Mouse (Mus musculus) kidney, embryonic 15.5 days (tissue): ENCODE results near the gene Lpcat2b. TPM values are rescaled to one million over a fixed set of nuclear protein-coding genes. Genes with fewer than 3 reads are reported as not detected.

Experiments
- ATAC-seq: fragments of 200-750 bp; cut with Nextera tagmentation; replicated peaks from 2 replicates; pipeline ENCODE4 v1.8.0; 2017; ENCODE audit warnings: moderate TSS enrichment; ENCODE audit not compliant: low FRiP score
- H3K27ac ChIP-seq: fragments of 300-500 bp; sonication (generic); 2 replicates; pipeline ENCODE4 v1.5.1; 2015; ENCODE audit warnings: mild to moderate bottlenecking, inconsistent platforms
- H3K27me3 ChIP-seq: fragments of 300-500 bp; sonication (generic); 2 replicates; pipeline ENCODE4 v1.6.1; 2015; ENCODE audit warnings: inconsistent platforms
- H3K36me3 ChIP-seq: fragments of 300-500 bp; sonication (generic); 2 replicates; pipeline ENCODE4 v1.6.1; 2015; ENCODE audit warnings: inconsistent platforms
- H3K4me1 ChIP-seq: fragments of 300-500 bp; sonication (generic); 2 replicates; pipeline ENCODE4 v1.6.1; 2015; ENCODE audit warnings: inconsistent platforms
- H3K4me2 ChIP-seq: fragments of 300-500 bp; sonication (generic); 2 replicates; pipeline ENCODE4 v1.6.1; 2015; ENCODE audit warnings: moderate library complexity, mild to moderate bottlenecking, inconsistent platforms
- H3K4me3 ChIP-seq: fragments of 300-500 bp; sonication (generic); replicated peaks from 2 replicates; pipeline ENCODE4 v1.5.1; 2015; ENCODE audit warnings: mild to moderate bottlenecking, inconsistent platforms
- H3K9ac ChIP-seq: fragments of 300-500 bp; sonication (generic); 2 replicates; pipeline ENCODE4 v1.6.1; 2015; ENCODE audit warnings: mild to moderate bottlenecking, inconsistent platforms
- H3K9me3 ChIP-seq: fragments of 300-500 bp; sonication (generic); replicated peaks from 2 replicates; pipeline ENCODE4 v1.6.1; 2016; ENCODE audit warnings: inconsistent platforms
- WGBS: fragments of 180-500 bp; shearing (Covaris S2); methylation state at CpG from one replicate; pipeline ENCODE4 v1.1.7; 2015; ENCODE audit warnings: mixed read lengths; 5-methylcytosine and 5-hydroxymethylcytosine counted together
- polyA plus RNA-seq: library from polyadenylated mRNA; unstranded; fragments of >200 nt; fragmentation: Nextera tagmentation; extraction: Ambion mirVana; gene quantifications from 2 replicates; pipeline ENCODE4 v1.2.1, GENCODE M21; 2015

The Lpcat2b gene
- polyA plus RNA-seq, 1 experiment from 2014 or later: not detected

- H3K27me3 ChIP-seq: no peaks in the 10 kb centered on the region
These were observed 16.3 kb upstream of the Lpcat2b start for GRCm38 (mm10) chr5:107415098-107415497.

DNA sequence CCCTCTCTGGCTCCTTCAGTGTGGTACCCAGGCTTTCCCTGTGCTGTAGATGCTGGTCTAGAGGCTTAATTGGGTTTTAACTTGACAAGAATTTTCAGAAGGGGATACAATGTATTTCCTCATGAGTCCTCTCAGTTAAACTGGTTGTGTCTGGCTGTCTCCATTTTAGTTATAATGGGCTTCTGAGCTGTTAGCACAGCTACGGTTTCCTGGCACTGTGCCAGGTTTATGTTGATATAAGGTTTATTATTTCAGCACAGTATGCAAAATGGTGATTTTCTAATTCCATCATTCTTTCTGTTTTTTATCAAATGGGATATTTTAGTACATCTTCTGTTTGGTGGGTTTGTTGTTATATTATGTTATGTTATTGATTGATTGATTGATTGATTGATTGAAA is 9.7 kb upstream of the Lpcat2b start:
- ATAC-seq: no peak
- H3K27me3 ChIP-seq: no peaks in the 10 kb centered on the region
- H3K36me3 ChIP-seq: no peaks in the 10 kb centered on the region
- H3K4me3 ChIP-seq: no peak overlapping the region
- H3K27ac ChIP-seq: no peak overlapping the region
- H3K4me1 ChIP-seq: no peaks in the 10 kb centered on the region
- no peak overlapping the region for H3K9ac ChIP-seq
- no peak overlapping the region for H3K4me2 ChIP-seq
- H3K9me3 ChIP-seq: no peaks in the 10 kb centered on the region
- WGBS: 30% methylated on average over 1 of the region's 1 CpGs

More at GRCm38 (mm10) chr5:107415098-107415497, 16.3 kb upstream of the Lpcat2b start:
- Histone ChIP-seq H3K27ac (no peak overlapping the region), H3K4me2 (no peak overlapping the region), H3K4me3 (no peak overlapping the region), H3K9me3 (no peaks in the 10 kb centered on the region), H3K36me3 (no peaks in the 10 kb centered on the region), H3K4me1 (no peaks in the 10 kb centered on the region), H3K9ac (no peak overlapping the region)
- 82% methylated on average over 2 of the region's 2 CpGs for WGBS
- ATAC-seq: no peak

- 83% methylated on average over 5 of the region's 5 CpGs for WGBS
- H3K4me2 ChIP-seq: no peak overlapping the region
These were observed 2.7 kb downstream of the Lpcat2b start for GRCm38 (mm10) chr5:107434001-107434400.

DNA sequence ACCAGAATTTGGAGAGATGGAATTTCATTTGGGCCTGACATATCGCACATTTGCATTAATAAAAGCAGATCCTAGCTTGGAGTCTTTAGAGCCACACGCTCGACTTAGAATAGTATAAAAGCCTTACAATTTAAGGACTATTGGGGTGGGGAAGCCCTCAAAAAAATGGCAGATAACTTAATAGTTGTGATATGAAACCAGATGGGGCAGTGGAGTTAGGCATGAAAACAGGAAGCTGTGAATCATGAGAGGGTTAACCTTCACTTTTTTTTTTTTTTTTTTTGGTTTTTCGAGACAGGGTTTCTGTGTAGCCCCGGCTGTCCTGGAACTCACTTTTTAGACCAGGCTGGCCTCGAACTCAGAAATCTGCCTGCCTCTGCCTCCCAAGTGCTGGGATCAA is 4.8 kb downstream of the Lpcat2b start:
- Histone ChIP-seq H3K27ac (no peak overlapping the region), H3K9me3 (no peaks in the 10 kb centered on the region), H3K4me2 (no peak overlapping the region), H3K9ac (no peak overlapping the region), H3K36me3 (no peaks in the 10 kb centered on the region), H3K27me3 (no peaks in the 10 kb centered on the region), H3K4me3 (no peak overlapping the region), H3K4me1 (peaks cover 13% of the 10 kb centered on the region)
- ATAC-seq: no peak
- 88% methylated on average over 6 of the region's 6 CpGs for WGBS

More at GRCm38 (mm10) chr5:107434001-107434400, 2.7 kb downstream of the Lpcat2b start:
- Histone ChIP-seq H3K36me3 (no peaks in the 10 kb centered on the region), H3K27me3 (0 out of 2 replicates have a peak, but pooled peaks cover 2% of the 10 kb centered on the region), H3K4me3 (no peak overlapping the region), H3K9me3 (no peaks in the 10 kb centered on the region), H3K4me1 (peaks cover 13% of the 10 kb centered on the region), H3K9ac (no peak overlapping the region), H3K27ac (no peak overlapping the region)
- no peak for ATAC-seq

DNA sequence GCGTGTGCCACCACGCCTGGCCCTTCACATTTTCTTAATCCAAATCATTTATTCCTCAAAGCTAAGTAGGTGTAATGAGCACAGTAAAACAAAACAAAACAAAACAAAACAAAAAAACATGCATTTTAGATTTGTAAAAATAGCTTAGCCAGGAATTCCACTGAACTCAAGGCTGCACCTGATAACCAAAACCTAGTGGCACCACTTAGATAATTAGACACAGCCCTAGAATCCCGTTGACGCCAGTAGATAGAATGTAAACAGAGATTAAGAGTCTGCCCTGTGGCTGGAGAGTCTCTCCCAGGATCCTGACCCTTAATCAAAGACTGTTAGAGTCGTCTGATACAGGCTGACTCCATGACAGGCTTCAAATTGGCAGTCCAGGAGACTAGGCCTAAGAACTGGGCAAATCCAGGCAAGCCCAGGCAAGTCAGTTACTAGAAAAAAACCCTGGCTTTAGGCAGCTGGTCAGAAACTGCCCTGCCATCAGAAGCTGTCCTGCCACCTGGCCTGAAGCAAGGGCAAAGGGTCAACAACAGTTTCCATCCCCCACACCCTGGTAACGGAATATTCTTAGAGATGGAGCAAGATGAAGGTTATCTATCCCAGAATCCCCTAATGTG is 5.3 kb downstream of the Lpcat2b start:
- Histone ChIP-seq H3K9ac (no peak overlapping the region), H3K27ac (0 out of 2 replicates have a peak overlapping the region, but pooled peaks have one; percentile 93), H3K36me3 (no peaks in the 10 kb centered on the region), H3K27me3 (no peaks in the 10 kb centered on the region), H3K4me3 (no peak overlapping the region; the same call in 1 of the 2 replicates), H3K4me2 (no peak overlapping the region), H3K4me1 (peaks cover 13% of the 10 kb centered on the region), H3K9me3 (no peaks in the 10 kb centered on the region)
- WGBS: 82% methylated on average over 6 of the region's 6 CpGs
- ATAC-seq: no peak

DNA sequence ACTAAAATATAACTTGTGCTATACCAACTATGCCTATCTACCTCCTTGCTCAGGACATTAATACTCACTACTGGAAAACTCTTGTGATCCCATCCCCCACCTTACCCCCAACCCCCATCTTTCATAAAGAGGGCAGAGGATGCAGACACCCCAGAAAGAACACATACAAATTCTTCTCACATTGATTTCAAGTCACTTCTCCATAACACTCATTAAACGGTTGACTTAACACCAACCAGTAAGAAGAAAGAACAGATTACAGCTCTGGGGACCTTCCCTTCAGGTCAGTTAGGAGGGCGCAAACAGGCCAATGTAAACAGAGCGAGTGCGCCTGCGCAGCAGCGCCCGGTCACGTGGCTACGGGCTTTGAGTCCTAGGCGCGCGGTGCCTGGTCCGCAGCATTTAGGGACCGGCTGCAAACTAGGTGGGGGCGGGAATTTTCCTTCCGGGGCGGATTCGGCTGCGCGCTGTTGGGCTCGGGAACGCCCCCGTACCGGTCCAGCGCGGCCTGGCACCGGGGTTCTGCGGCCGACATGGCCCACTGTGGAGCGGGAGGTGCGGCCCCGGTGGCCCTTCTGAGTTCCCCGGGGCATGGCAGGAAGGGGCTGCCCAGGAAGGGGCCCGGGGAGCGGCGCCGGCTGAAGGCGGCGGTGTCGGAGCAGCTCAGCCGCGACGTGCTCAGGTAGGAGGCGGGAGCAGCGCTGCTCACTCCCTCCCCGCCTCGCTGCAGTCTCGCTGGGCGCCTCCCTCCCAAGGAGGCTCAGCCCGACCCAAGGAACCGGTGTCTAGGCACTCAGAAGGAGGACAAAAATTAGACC is 6.3 kb downstream of the Lpcat2b start, which contains the start of gene Btbd8:
Gene Btbd8, plus strand, starts transcription at position 534 of the 818 bp plus-strand sequence.
- peak within 1 kb of the TSS; percentile 64 for H3K4me2 ChIP-seq
- no peaks in the 10 kb centered on the region for H3K36me3 ChIP-seq
- H3K9ac ChIP-seq: peak within 1 kb of the TSS; percentile 88
- peak; percentile 97 for ATAC-seq
- H3K4me3 ChIP-seq: peak within 1 kb of the TSS; percentile 84
- peak within 1 kb of the TSS; percentile 93 for H3K27ac ChIP-seq
- no peaks in the 10 kb centered on the region for H3K9me3 ChIP-seq
- no peaks in the 10 kb centered on the region for H3K27me3 ChIP-seq
- H3K4me1 ChIP-seq: peaks cover 13% of the 10 kb centered on the region
- under 1% methylated on average over 51 of the region's 51 CpGs for WGBS

- Histone ChIP-seq H3K27me3 (no peaks in the 10 kb centered on the region), H3K4me2 (peak overlapping the region; percentile 64), H3K9me3 (no peaks in the 10 kb centered on the region), H3K4me3 (peak overlapping the region; percentile 84), H3K36me3 (no peaks in the 10 kb centered on the region), H3K9ac (peak overlapping the region; percentile 88), H3K4me1 (peaks cover 13% of the 10 kb centered on the region), H3K27ac (peak overlapping the region; percentile 93)
- 22% methylated on average over 7 of the region's 7 CpGs for WGBS
- 0 out of 2 replicates have a peak, but pooled peaks have one; percentile 3 for ATAC-seq
These were observed 7.0 kb downstream of the Lpcat2b start for GRCm38 (mm10) chr5:107438353-107438752.

DNA sequence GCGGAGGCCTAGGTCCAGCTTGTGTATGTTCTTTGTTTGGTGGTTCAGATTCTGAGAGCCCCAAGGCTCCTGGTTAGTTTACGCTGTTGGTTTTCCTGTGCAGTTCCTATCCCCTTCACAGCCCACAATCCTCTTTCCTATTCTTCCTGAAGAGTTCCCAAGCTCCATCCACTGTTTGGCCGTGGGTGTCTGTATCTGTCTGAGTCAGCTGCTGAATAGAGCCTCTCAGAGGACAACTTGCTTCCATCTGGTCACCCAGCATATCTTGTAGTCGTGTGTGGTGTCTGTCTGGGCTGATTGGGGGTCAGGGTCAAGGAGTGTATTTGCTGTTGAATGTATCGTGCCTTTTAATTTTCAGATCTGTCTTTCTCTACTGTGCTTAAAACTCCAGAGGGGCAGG is 10.5 kb downstream of the Lpcat2b start:
- Histone ChIP-seq H3K9ac (no peak overlapping the region), H3K27me3 (no peaks in the 10 kb centered on the region), H3K27ac (no peak overlapping the region), H3K9me3 (no peaks in the 10 kb centered on the region), H3K4me2 (no peak overlapping the region), H3K4me1 (peaks cover 13% of the 10 kb centered on the region), H3K36me3 (no peaks in the 10 kb centered on the region), H3K4me3 (no peak overlapping the region)
- 79% methylated on average over 5 of the region's 5 CpGs for WGBS
- no peak for ATAC-seq

DNA sequence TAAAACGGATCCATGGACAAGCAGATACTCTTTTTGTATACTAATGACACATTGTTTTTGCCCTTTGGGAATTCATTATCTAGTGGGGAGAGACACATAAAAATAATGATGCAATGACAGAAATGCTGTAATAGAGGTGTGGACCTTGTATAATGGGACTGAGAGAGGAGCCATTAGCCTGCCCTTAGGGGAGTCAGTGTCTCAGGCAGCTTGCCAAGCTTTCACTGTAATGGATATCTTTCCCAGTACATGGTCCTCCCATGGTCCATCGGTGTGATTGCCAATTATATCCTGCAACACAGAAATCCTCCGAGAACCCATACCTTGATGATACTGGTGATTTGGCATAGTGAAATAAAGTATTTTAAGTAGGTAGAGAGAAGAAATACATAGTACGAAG is 12.9 kb downstream of the Lpcat2b start:
- Histone ChIP-seq H3K36me3 (no peaks in the 10 kb centered on the region), H3K4me1 (no peaks in the 10 kb centered on the region), H3K9ac (no peak overlapping the region), H3K27me3 (no peaks in the 10 kb centered on the region), H3K4me2 (no peak overlapping the region), H3K4me3 (no peak overlapping the region), H3K27ac (no peak overlapping the region), H3K9me3 (no peaks in the 10 kb centered on the region)
- WGBS: 91% methylated on average over 4 of the region's 4 CpGs
- ATAC-seq: no peak

DNA sequence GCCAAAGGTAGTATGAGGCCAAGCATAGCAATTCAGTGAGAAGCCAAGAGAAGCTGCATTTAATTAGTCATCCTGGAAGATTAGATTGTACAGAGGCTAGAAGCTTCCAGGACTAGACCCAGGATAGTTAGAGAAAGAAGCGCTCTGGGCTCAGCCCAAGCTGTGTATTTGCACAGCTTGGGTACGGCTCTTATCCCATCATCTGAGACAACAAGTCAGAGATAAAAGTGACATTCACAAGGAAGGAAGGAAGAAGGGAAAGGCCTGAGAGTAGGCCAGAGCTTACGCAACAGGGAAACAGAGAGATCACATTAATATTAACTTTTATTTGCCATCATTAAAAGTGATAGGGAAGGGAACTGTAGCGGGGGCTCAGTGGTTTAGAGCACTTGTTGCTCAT is 16.6 kb downstream of the Lpcat2b start:
- no peaks in the 10 kb centered on the region for H3K4me1 ChIP-seq
- no peak overlapping the region for H3K9ac ChIP-seq
- no peak for ATAC-seq
- no peak overlapping the region for H3K27ac ChIP-seq
- H3K36me3 ChIP-seq: 0 out of 2 replicates have a peak, but pooled peaks cover 4% of the 10 kb centered on the region
- no peaks in the 10 kb centered on the region for H3K27me3 ChIP-seq
- no peak overlapping the region for H3K4me2 ChIP-seq
- H3K4me3 ChIP-seq: no peak overlapping the region
- H3K9me3 ChIP-seq: no peaks in the 10 kb centered on the region
- WGBS: 80% methylated on average over 4 of the region's 4 CpGs

DNA sequence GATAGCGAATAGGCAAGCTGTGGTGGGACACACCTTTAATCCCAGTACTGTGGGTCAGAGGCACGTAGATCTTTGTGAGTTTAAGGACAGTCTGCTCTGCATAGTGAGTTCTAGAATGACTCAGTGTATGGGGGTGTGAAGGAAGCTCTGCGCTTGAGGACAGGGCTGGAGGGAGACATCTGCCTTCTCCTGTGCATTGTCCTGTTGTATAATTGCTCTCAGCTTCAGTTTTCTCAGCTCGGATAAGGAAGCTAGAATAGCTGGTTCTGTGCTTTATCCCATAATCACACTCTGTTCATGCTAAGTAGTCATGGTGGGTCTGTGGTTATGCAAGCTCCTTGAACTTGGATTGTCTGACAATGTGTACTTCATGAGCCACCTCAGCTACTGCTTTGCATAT is 17.4 kb downstream of the Lpcat2b start:
- Histone ChIP-seq H3K4me1 (no peaks in the 10 kb centered on the region), H3K9me3 (no peaks in the 10 kb centered on the region), H3K36me3 (0 out of 2 replicates have a peak, but pooled peaks cover 11% of the 10 kb centered on the region), H3K27ac (no peak overlapping the region), H3K4me3 (no peak overlapping the region), H3K9ac (no peak overlapping the region), H3K4me2 (no peak overlapping the region), H3K27me3 (no peaks in the 10 kb centered on the region)
- ATAC-seq: no peak
- 89% methylated on average over 4 of the region's 4 CpGs for whole genome bisulfite sequencing

GRCm38 (mm10) chr5:107449620-107450019 is 18.3 kb downstream of the Lpcat2b start:
- no peaks in the 10 kb centered on the region for H3K4me1 ChIP-seq
- 0 out of 2 replicates have a peak, but pooled peaks cover 11% of the 10 kb centered on the region for H3K36me3 ChIP-seq
- ATAC-seq: no peak
- no peaks in the 10 kb centered on the region for H3K27me3 ChIP-seq
- no peak overlapping the region for H3K4me2 ChIP-seq
- no peaks in the 10 kb centered on the region for H3K9me3 ChIP-seq
- no peak overlapping the region for H3K4me3 ChIP-seq
- 88% methylated on average over 5 of the region's 5 CpGs for WGBS
- no peak overlapping the region for H3K9ac ChIP-seq
- no peak overlapping the region for H3K27ac ChIP-seq
